Mouse (Mus musculus): ENCODE measurements around the gene Gm21671. TPM values are rescaled to one million over a fixed set of nuclear protein-coding genes. Genes with fewer than 3 reads are reported as not detected.
"Not testable (repeated sequence)": the region's sequence is repeated elsewhere in the genome, so short reads cannot be mapped to it uniquely, and the experiment has no call there.

Gm21671 gene
- total RNA-seq (2014; rRNA removed) (0.18 TPM in 1 of 2 replicates, not detected in the other), polyA plus RNA-seq (2015; fragmentation: Nextera tagmentation; extraction: Ambion mirVana) (0.11 and 0.13 TPM in 2 replicates)

- not testable (repeated sequence) for H3K27ac ChIP-seq
These were observed at the start of gene Gm21671 for GRCm38 (mm10) chr5:25954317-25954716. Gene Gm21671, minus strand, starts transcription at chr5:25954417.

GRCm38 (mm10) chr5:25988550-25988949, 34.3 kb upstream of the Gm21671 start, which contains the start of gene Gm21698:
Gene Gm21698, minus strand, starts transcription at chr5:25988650.
- H3K9me3 ChIP-seq (ENCODE audit: low read length); H3K4me2 ChIP-seq (ENCODE audit: low read depth, low read length); H3K4me1 ChIP-seq (ENCODE audit: insufficient read depth, low read length); ATAC-seq; H3K4me3 ChIP-seq (ENCODE audit: low read length); H3K27ac ChIP-seq; H3K36me3 ChIP-seq (ENCODE audit: insufficient read depth, low read length); DNase-seq (ENCODE audit: low spot score); H3K9ac ChIP-seq (replicated peaks; ENCODE audit: low read length); H3K27me3 ChIP-seq (ENCODE audit: insufficient read depth, low read length): not testable (repeated sequence)
- no CpG with 5 or more reads among the region's 3 CpGs for WGBS

More at GRCm38 (mm10) chr5:25954317-25954716, at the start of gene Gm21671:
- not testable (repeated sequence) for H3K4me3 ChIP-seq (ENCODE audit: low read length); H3K27me3 ChIP-seq (ENCODE audit: insufficient read depth, low read length); ATAC-seq; H3K4me1 ChIP-seq (ENCODE audit: insufficient read depth, low read length); H3K36me3 ChIP-seq (ENCODE audit: insufficient read depth, low read length); H3K9me3 ChIP-seq (ENCODE audit: low read length); DNase-seq (ENCODE audit: low spot score); H3K4me2 ChIP-seq (ENCODE audit: low read depth, low read length); H3K9ac ChIP-seq (replicated peaks; ENCODE audit: low read length)
- WGBS: 78% methylated on average over 2 of the region's 2 CpGs

DNA sequence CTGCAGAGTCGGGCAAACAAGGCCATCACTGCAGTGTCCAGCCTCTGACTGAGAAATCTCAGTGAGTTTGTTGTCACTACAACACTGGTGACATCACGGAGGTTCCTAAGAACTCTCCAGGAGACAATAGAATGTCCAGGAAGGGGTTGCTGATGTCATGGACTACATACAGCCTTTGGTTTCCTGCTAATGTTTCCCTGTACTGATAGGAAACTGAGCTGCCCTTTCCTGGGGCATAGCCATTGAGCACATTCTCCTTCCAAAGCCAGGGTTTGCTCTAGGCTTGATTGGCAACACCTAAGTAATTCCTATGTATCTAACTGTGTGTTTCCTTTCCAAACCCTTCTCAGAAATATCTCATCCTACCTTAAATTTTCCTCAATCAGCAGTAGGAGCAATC, 18.3 kb upstream of the Gm21671 start, which contains the start of gene Gm21680:
TSS of gene Gm21680 (minus strand) at position 101 of the 400 bp plus-strand sequence.
- not testable (repeated sequence) for H3K36me3 ChIP-seq (ENCODE audit: insufficient read depth, low read length); H3K27me3 ChIP-seq (ENCODE audit: insufficient read depth, low read length); H3K9ac ChIP-seq (replicated peaks; ENCODE audit: low read length); H3K4me2 ChIP-seq (ENCODE audit: low read depth, low read length); H3K9me3 ChIP-seq (ENCODE audit: low read length); H3K4me1 ChIP-seq (ENCODE audit: insufficient read depth, low read length); DNase-seq (ENCODE audit: low spot score); H3K27ac ChIP-seq; H3K4me3 ChIP-seq (ENCODE audit: low read length); ATAC-seq
- no CpG with 5 or more reads among the region's 2 CpGs for WGBS

- H3K4me3 ChIP-seq (ENCODE audit: low read length); H3K9ac ChIP-seq (replicated peaks; ENCODE audit: low read length); H3K27ac ChIP-seq; DNase-seq (ENCODE audit: low spot score); H3K4me1 ChIP-seq (ENCODE audit: insufficient read depth, low read length); H3K27me3 ChIP-seq (ENCODE audit: insufficient read depth, low read length); H3K36me3 ChIP-seq (ENCODE audit: insufficient read depth, low read length); H3K9me3 ChIP-seq (ENCODE audit: low read length): not testable (repeated sequence)
- peak; percentile 38; the same call in 1 of the 2 replicates for ATAC-seq
- 56% methylated on average over 16 of the region's 17 CpGs for WGBS
- H3K4me2 ChIP-seq (ENCODE audit: low read depth, low read length): peak overlapping the region; percentile 38; the same call in 1 of the 2 replicates
These were observed 2.8 kb upstream of the Gm21671 start for GRCm38 (mm10) chr5:25957050-25957449.

DNA sequence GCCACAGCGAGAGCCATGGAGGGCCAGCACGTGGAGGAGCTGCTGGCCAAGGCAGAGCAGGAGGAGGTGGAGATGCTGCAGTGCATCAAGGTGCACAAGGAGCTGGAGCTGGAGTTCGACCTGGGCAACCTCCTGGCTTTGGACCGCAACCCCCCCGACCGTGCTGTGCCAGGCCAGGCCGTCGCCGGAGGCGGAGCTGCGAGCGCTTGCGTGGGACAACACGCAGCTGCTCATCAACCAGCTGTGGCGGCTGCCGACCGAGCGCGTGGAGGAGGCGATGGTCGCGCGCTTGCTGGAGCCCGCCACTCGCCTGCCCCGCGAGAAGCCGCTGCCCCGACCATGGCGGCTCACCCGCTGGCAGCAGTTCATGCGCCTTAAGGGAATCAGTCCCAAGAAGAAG, 2.4 kb upstream of the Gm21671 start:
- H3K27ac ChIP-seq; H3K9ac ChIP-seq (replicated peaks; ENCODE audit: low read length); H3K9me3 ChIP-seq (ENCODE audit: low read length); H3K27me3 ChIP-seq (ENCODE audit: insufficient read depth, low read length); H3K36me3 ChIP-seq (ENCODE audit: insufficient read depth, low read length); H3K4me1 ChIP-seq (ENCODE audit: insufficient read depth, low read length): not testable (repeated sequence)
- DNase-seq (ENCODE audit: low spot score) (peak; percentile 28), ATAC-seq (peak; percentile 59; the same call in 1 of the 2 replicates)
- peak overlapping the region; percentile 38; the same call in 1 of the 2 replicates for H3K4me2 ChIP-seq (ENCODE audit: low read depth, low read length)
- 30% methylated on average over 32 of the region's 32 CpGs for WGBS
- peak overlapping the region; percentile 23 for H3K4me3 ChIP-seq (ENCODE audit: low read length)

GRCm38 (mm10) chr5:25945391-25945790, 8.8 kb downstream of the Gm21671 start:
- H3K9me3 ChIP-seq (ENCODE audit: low read length); ATAC-seq: not testable (repeated sequence)

GRCm38 (mm10) chr5:25942281-25942680, 11.9 kb downstream of the Gm21671 start, which contains the start of gene Gm21663:
Gene Gm21663, minus strand, starts transcription at chr5:25942381.
- not testable (repeated sequence) for H3K27ac ChIP-seq; H3K9me3 ChIP-seq (ENCODE audit: low read length); H3K27me3 ChIP-seq (ENCODE audit: insufficient read depth, low read length); H3K36me3 ChIP-seq (ENCODE audit: insufficient read depth, low read length); H3K4me1 ChIP-seq (ENCODE audit: insufficient read depth, low read length); H3K4me2 ChIP-seq (ENCODE audit: low read depth, low read length); ATAC-seq; H3K4me3 ChIP-seq (ENCODE audit: low read length); DNase-seq (ENCODE audit: low spot score); H3K9ac ChIP-seq (replicated peaks; ENCODE audit: low read length)
- 48% methylated on average over 2 of the region's 2 CpGs for WGBS

More at GRCm38 (mm10) chr5:25945391-25945790, 8.8 kb downstream of the Gm21671 start:
- DNase-seq (ENCODE audit: low spot score): peak; percentile 2
- not testable (repeated sequence) for H3K27ac ChIP-seq; H3K4me1 ChIP-seq (ENCODE audit: insufficient read depth, low read length); H3K4me2 ChIP-seq (ENCODE audit: low read depth, low read length); H3K9ac ChIP-seq (replicated peaks; ENCODE audit: low read length); H3K27me3 ChIP-seq (ENCODE audit: insufficient read depth, low read length); H3K4me3 ChIP-seq (ENCODE audit: low read length); H3K36me3 ChIP-seq (ENCODE audit: insufficient read depth, low read length)
- WGBS: 87% methylated on average over 2 of the region's 2 CpGs

Other genes with a start within 250 kb of the Gm21671 start
- 13.4 and 23.2 TPM in 2 replicates for gene Xrcc2, start 248.6 kb downstream of the Gm21671 start, total RNA-seq (2014; rRNA removed)
- gene Xrcc2, start 248.6 kb downstream of the Gm21671 start, polyA plus RNA-seq (2015; fragmentation: Nextera tagmentation; extraction: Ambion mirVana): 5.5 and 5.7 TPM in 2 replicates
- 18.8 and 25.7 TPM in 2 replicates for gene Actr3b, start 194.4 kb downstream of the Gm21671 start, total RNA-seq (2014; rRNA removed)
- gene Actr3b, start 194.4 kb downstream of the Gm21671 start, polyA plus RNA-seq (2015; fragmentation: Nextera tagmentation; extraction: Ambion mirVana): 53.6 and 58.1 TPM in 2 replicates
- 0.32 TPM in 1 of 2 replicates, not detected in the other for gene Gm21663, start 12.0 kb downstream of the Gm21671 start, total RNA-seq (2014; rRNA removed)
- 0.18 TPM in 1 of 2 replicates, not detected in the other for gene Gm21663, start 12.0 kb downstream of the Gm21671 start, polyA plus RNA-seq (2015; fragmentation: Nextera tagmentation; extraction: Ambion mirVana)
- gene Gm21680, start 18.2 kb upstream of the Gm21671 start, total RNA-seq (2014; rRNA removed): not detected in 2 replicates
- gene Gm21680, start 18.2 kb upstream of the Gm21671 start, polyA plus RNA-seq (2015; fragmentation: Nextera tagmentation; extraction: Ambion mirVana): not detected in 2 replicates
- gene Gm21698, start 34.2 kb upstream of the Gm21671 start, total RNA-seq (2014; rRNA removed): not detected in 2 replicates
- gene Gm21698, start 34.2 kb upstream of the Gm21671 start, polyA plus RNA-seq (2015; fragmentation: Nextera tagmentation; extraction: Ambion mirVana): 0.11 and 0.35 TPM in 2 replicates
- 0.07 and 0.10 TPM in 2 replicates for gene Gm1979, start 50.4 kb upstream of the Gm21671 start, total RNA-seq (2014; rRNA removed)
- 0.47 TPM in 1 of 2 replicates, not detected in the other for gene Gm1979, start 50.4 kb upstream of the Gm21671 start, polyA plus RNA-seq (2015; fragmentation: Nextera tagmentation; extraction: Ambion mirVana)
- gene Gm5862, start 68.5 kb upstream of the Gm21671 start, total RNA-seq (2014; rRNA removed): not detected in 2 replicates
- gene Gm5862, start 68.5 kb upstream of the Gm21671 start, polyA plus RNA-seq (2015; fragmentation: Nextera tagmentation; extraction: Ambion mirVana): not detected in 2 replicates
- 0.05 TPM in 1 of 2 replicates, not detected in the other for gene Speer4a, start 85.1 kb upstream of the Gm21671 start, total RNA-seq (2014; rRNA removed)
- gene Speer4a, start 85.1 kb upstream of the Gm21671 start, polyA plus RNA-seq (2015; fragmentation: Nextera tagmentation; extraction: Ambion mirVana): 0.25 and 0.36 TPM in 2 replicates
- not detected in 2 replicates for gene Gm7347, start 104.2 kb upstream of the Gm21671 start, total RNA-seq (2014; rRNA removed)
- gene Gm7347, start 104.2 kb upstream of the Gm21671 start, polyA plus RNA-seq (2015; fragmentation: Nextera tagmentation; extraction: Ambion mirVana): 0.34 TPM in 1 of 2 replicates, not detected in the other
- not detected in 2 replicates for gene Gm10471, start 134.9 kb upstream of the Gm21671 start, total RNA-seq (2014; rRNA removed)
- 0.11 TPM in 1 of 2 replicates, not detected in the other for gene Gm10471, start 134.9 kb upstream of the Gm21671 start, polyA plus RNA-seq (2015; fragmentation: Nextera tagmentation; extraction: Ambion mirVana)
- gene 5031410I06Rik, start 150.9 kb upstream of the Gm21671 start, total RNA-seq (2014; rRNA removed): not detected in 2 replicates
- 0.09 and 0.25 TPM in 2 replicates for gene 5031410I06Rik, start 150.9 kb upstream of the Gm21671 start, polyA plus RNA-seq (2015; fragmentation: Nextera tagmentation; extraction: Ambion mirVana)
- not detected in 2 replicates for gene Gm10220, start 167.0 kb upstream of the Gm21671 start, total RNA-seq (2014; rRNA removed)
- 0.11 and 0.13 TPM in 2 replicates for gene Gm10220, start 167.0 kb upstream of the Gm21671 start, polyA plus RNA-seq (2015; fragmentation: Nextera tagmentation; extraction: Ambion mirVana)

Measured in hindbrain, postnatal 0 days (tissue).